Mouse (Mus musculus): ENCODE results near the gene Slc7a6os.

DNA sequence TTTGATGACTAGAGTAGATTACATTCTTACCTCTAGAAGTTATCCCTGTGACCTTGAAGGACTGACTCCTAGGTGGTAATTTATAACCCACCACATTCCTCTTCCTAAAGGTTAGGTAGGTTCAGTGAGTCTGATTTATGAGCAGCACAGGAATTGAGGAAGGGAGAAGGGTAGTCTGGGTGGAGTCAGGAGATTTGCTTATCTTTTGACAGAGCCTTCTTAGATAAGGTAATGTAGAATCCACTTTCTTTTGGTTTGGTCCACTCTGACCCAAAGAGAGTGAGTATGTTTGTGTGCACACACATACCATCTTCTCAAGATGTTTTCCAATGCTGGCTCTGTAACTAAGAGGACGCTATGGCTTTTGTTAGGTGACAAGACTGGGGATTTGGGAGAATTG, 33.1 kb downstream of the Slc7a6os start:
- TF ChIP-seq CTCF (conservative IDR thresholded peaks at IDR 0.05; ENCODE audit: low read length), result no peak
- TF ChIP-seq NANOG (IDR thresholded peaks at IDR 0.05; ENCODE audit: borderline replicate concordance, low read length), result no peak
- TF ChIP-seq POU5F1 (IDR thresholded peaks at IDR 0.05; ENCODE audit: borderline replicate concordance, low read length), result no peak
